24 mouse cellular contexts compared by ENCODE assay signal in the genomic region with DNA sequence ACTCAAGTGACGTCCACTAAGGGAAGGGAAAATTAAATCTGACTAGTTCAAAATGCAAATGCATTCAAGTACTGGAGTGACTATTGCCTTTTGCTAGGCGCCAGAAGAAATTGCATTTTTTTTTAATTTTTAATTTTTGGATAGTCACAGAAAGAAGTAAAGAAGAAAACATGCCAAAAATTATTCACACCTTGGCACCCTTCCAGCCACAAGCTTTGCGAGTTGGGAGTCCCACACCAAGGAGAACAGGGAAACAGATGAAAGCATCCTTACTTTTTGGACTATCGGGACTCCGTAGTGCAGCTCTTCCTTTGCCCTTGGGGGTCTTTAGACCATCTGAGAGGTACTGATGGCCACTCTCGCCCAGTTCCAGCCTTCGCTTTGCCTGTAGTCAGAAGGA.
DNase-seq lines count a peak whose midpoint lies in the region; ATAC-seq and TF ChIP-seq lines count a peak whose summit lies in the region.
"Had no signal": no experiment of that assay in that cellular context is flagged by ENCODE, and none has a peak within 500 bp of the region (broad histone marks: within the 10 kb centered on the region; RNA-seq: fewer than 3 reads in every experiment).

No protein-coding gene starts in this region.

- H3K4me2 ChIP-seq in forebrain, postnatal 0 days (ENCODE audit: low read depth) = no peak overlapping the region
- H3K4me2 ChIP-seq in forebrain, embryonic 16.5 days (ENCODE audit: low read length) = no peak overlapping the region
- H3K4me2 ChIP-seq: embryonic facial prominence, embryonic 12.5 days; hindbrain, embryonic 12.5 days; intestine, embryonic 15.5 days; limb, embryonic 12.5 days; liver, embryonic 15.5 days; midbrain, embryonic 15.5 days; neural tube, embryonic 15.5 days had no signal

- no peak overlapping the region for H3K4me3 ChIP-seq in forebrain, postnatal 0 days (ENCODE audit: low read depth, low read length)
- H3K4me3 ChIP-seq in forebrain, embryonic 16.5 days (replicated peaks; ENCODE audit: low read length) = no peak overlapping the region
- H3K4me3 ChIP-seq: embryonic facial prominence, embryonic 12.5 days; hindbrain, embryonic 12.5 days; intestine, embryonic 15.5 days; limb, embryonic 12.5 days; liver, embryonic 15.5 days; midbrain, embryonic 10.5 days; midbrain, embryonic 15.5 days; neural tube, embryonic 15.5 days had no signal

- H3K36me3 ChIP-seq in forebrain, postnatal 0 days (ENCODE audit: insufficient read depth) = 0 out of 2 replicates have a peak, but pooled peaks cover 11% of the 10 kb centered on the region
- peaks cover 1% of the 10 kb centered on the region; the same call in 1 of the 2 replicates for H3K36me3 ChIP-seq in forebrain, embryonic 16.5 days (ENCODE audit: control insufficient read depth, insufficient read depth)
- H3K36me3 ChIP-seq: midbrain, embryonic 15.5 days had no signal

- ATAC-seq in forebrain, postnatal 0 days = no peak
- no peak for ATAC-seq in forebrain, embryonic 16.5 days
- ATAC-seq: hindbrain, postnatal 0 days; intestine, embryonic 15.5 days; midbrain, embryonic 15.5 days had no signal

- 72% methylated on average over 7 of the region's 7 CpGs for WGBS in forebrain, postnatal 0 days
- 83% methylated on average over 7 of the region's 7 CpGs for WGBS in forebrain, embryonic 16.5 days

- no peak overlapping the region for H3K27ac ChIP-seq in forebrain, postnatal 0 days (ENCODE audit: low read depth, low read length)
- H3K27ac ChIP-seq in forebrain, embryonic 16.5 days (ENCODE audit: low read length) = no peak overlapping the region
- H3K27ac ChIP-seq: embryonic facial prominence, embryonic 12.5 days; hindbrain, embryonic 12.5 days; hindbrain, postnatal 0 days; intestine, embryonic 15.5 days; limb, embryonic 12.5 days; liver, embryonic 15.5 days; midbrain, embryonic 10.5 days; midbrain, embryonic 15.5 days; neural tube, embryonic 15.5 days had no signal

- intact Hi-C loops in left cerebral cortex, postnatal 14 days (cut with DNase I) = loop anchor here (5.0 kb wide), 1 partner anchor 62 kb away; no protein-coding TSS in a partner anchor
- intact Hi-C loops in left cerebral cortex, postnatal 36 days (cut with DNase I) = no loop called here

- H3K4me1 ChIP-seq in forebrain, postnatal 0 days (ENCODE audit: insufficient read depth) = no peaks in the 10 kb centered on the region
- no peaks in the 10 kb centered on the region for H3K4me1 ChIP-seq in forebrain, embryonic 16.5 days (replicated peaks; ENCODE audit: control insufficient read depth, insufficient read depth, low read length)
- H3K4me1 ChIP-seq: hindbrain, embryonic 12.5 days; intestine, embryonic 15.5 days; liver, embryonic 15.5 days; midbrain, embryonic 10.5 days; midbrain, embryonic 15.5 days; neural tube, embryonic 15.5 days had no signal

- H3K9ac ChIP-seq in forebrain, postnatal 0 days = no peak overlapping the region
- H3K9ac ChIP-seq in forebrain, embryonic 16.5 days (replicated peaks; ENCODE audit: low read depth, low read length) = no peak overlapping the region
- H3K9ac ChIP-seq: embryonic facial prominence, embryonic 12.5 days; hindbrain, embryonic 12.5 days; intestine, embryonic 15.5 days; limb, embryonic 12.5 days; liver, embryonic 15.5 days; midbrain, embryonic 15.5 days; neural tube, embryonic 15.5 days had no signal

- H3K27me3 ChIP-seq in forebrain, postnatal 0 days (ENCODE audit: insufficient read depth, low read length) = no peaks in the 10 kb centered on the region
- H3K27me3 ChIP-seq in forebrain, embryonic 16.5 days (replicated peaks; ENCODE audit: control insufficient read depth, insufficient read depth, low read length) = no peaks in the 10 kb centered on the region
- H3K27me3 ChIP-seq: embryonic facial prominence, embryonic 12.5 days; hindbrain, embryonic 12.5 days; intestine, embryonic 15.5 days; limb, embryonic 12.5 days; liver, embryonic 15.5 days; midbrain, embryonic 15.5 days; neural tube, embryonic 15.5 days had no signal

- H3K9me3 ChIP-seq in forebrain, postnatal 0 days (ENCODE audit: low read length) = no peaks in the 10 kb centered on the region
- no peaks in the 10 kb centered on the region for H3K9me3 ChIP-seq in forebrain, embryonic 16.5 days (ENCODE audit: control insufficient read depth, low read length)
- H3K9me3 ChIP-seq: embryonic facial prominence, embryonic 12.5 days; hindbrain, embryonic 12.5 days; intestine, embryonic 15.5 days; limb, embryonic 12.5 days; liver, embryonic 15.5 days; midbrain, embryonic 10.5 days; midbrain, embryonic 15.5 days; neural tube, embryonic 15.5 days had no signal

- DNase-seq in forebrain, postnatal 0 days = peak; percentile 21
- peak; percentile 35 to 59 for DNase-seq in left cerebral cortex, postnatal 14 days (ENCODE audit: low spot score in 2 of 2)
- no peak for DNase-seq in left cerebral cortex, postnatal 36 days (ENCODE audit: low spot score in 2 of 2)
- peak; percentile 21 to 47 for DNase-seq in right cerebral cortex, adult 2 months (ENCODE audit: low spot score in 2 of 2)
- no peak for DNase-seq in right cerebral cortex, postnatal 4 days
- no peak for DNase-seq in urinary bladder, postnatal 25 days (ENCODE audit: low spot score)
- DNase-seq: adrenal gland, postnatal 14 days; cerebellum, adult 11-12 months; cerebellum, adult 9-11 months; embryo, embryonic 11 days; kidney, adult 2 months; kidney, postnatal 36 days; retina, postnatal 1 day; thymus, postnatal 25 days had no signal

- no peak for TF ChIP-seq CTCF in forebrain, postnatal 0 days (IDR thresholded peaks at IDR 0.05; ENCODE audit: low read depth)

Comparison
In these comparisons a context has a peak if more than half of its experiments do, and no peak if none do; other contexts are left out.
1. DNase-seq: peak in forebrain, postnatal 0 days (single experiment), left cerebral cortex, postnatal 14 days (2 of 2) and right cerebral cortex, adult 2 months (2 of 2); none in left cerebral cortex, postnatal 36 days (0 of 2), right cerebral cortex, postnatal 4 days (single experiment) and urinary bladder, postnatal 25 days (single experiment).